Mouse (Mus musculus) lung, adult 18-20 months (tissue): Measurements from ENCODE around the gene Mcpt9.
A peak's percentile ranks its signal among the peaks of the same experiment; 100 is the strongest.
"Not testable (repeated sequence)": the region's sequence is repeated elsewhere in the genome, so short reads cannot be mapped to it uniquely, and the experiment has no call there.

Experiments
- DNase-seq, 2 experiments: peaks; one replicate each; pipeline ENCODE4 v3.0.0; 2022; ENCODE audit warnings: mixed read lengths in 2 of 2

Mcpt9 gene

GRCm38 (mm10) chr14:56030395-56030794 lies at the start of gene Mcpt9:
Gene Mcpt9, minus strand, starts transcription at chr14:56030495.
- DNase-seq, result not testable (repeated sequence)

GRCm38 (mm10) chr14:56062213-56062612 lies 31.9 kb upstream of the Mcpt9 start, which contains the start of gene Mcpt4:
Gene Mcpt4, minus strand, starts transcription at chr14:56062313.
- DNase-seq, result not testable (repeated sequence)

DNA sequence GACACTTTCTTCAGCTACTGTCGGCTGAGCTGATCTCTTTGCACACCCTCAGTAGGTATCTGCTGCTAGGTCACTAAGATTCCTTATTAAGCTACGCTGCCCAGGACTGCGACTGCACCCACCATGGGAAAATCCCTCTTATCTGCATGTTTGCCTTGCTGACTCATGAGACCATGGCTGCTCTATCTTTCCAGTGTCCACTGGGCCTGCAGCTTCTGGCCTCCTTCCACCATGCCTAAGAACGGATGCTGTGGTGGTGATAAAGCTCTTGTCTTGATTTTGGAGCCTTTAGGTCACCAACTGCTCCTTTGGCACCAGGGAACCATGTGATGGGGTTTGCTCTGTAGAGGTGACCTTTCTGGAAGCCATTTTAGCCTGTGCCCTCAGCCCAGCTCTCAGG lies 27.4 kb upstream of the Mcpt9 start:
- no peak for DNase-seq

DNA sequence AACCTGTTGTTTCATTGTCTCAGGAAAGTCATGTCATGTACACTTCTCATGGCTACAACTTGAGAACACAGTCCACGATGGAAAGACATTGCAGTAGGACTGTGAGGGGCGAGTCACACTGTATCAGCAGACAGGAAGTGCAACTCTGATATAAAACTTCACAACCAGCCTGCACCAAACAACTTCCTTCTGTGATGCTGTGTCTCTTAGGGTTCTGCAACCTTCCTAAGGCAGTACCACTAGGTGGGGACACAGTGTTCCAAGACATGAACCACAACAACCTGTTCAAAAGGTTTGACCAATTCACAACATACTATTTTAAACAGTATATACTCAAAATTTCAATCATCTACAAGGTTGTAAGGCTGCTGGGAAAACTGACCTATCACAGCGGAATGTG lies 25.1 kb upstream of the Mcpt9 start:
- no peak for DNase-seq

DNA sequence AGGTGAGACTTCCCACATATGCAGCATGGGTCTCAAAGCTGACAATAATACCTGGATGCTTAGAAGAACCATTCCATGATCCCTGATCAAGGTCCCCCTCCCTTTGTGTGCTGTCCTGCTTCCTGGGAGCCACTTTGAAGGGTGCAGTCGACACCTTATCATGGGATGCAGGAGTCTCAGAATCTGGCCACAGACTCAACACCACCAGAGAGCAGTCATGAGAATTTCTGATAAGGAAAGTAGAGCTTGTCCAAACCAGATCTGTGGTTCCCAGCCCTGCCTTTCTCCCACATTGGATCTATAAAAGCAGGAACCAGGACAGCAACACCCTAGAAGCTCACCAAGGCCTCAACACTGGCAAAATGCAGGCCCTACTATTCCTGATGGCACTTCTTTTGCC lies 11.5 kb upstream of the Mcpt9 start, which contains the start of gene Mcpt2:
TSS of gene Mcpt2 (plus strand) at position 250 of the 400 bp plus-strand sequence.
- DNase-seq, result not testable (repeated sequence)

GRCm38 (mm10) chr14:56034433-56034832 lies 4.1 kb upstream of the Mcpt9 start:
- DNase-seq, result peak; percentile 11 to 38

DNA sequence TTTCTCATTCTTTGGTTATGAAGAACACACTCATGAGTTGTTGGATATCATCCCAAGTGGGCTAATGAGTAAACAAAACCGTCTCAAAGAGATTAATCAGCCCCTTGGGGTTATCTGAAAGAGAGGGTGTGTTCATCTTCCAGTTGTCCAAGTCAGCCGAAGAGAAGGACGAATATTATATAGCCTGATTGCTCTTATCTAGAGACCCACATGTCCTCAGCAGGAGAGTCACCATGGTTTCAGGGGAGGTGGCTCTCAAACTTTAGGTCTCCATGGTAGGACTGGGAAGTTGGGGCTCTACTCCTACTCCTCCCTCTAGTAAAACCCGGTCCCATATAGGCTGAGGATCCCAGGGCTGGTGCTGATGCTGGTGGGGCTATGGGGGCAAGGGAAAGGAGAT lies 9.0 kb downstream of the Mcpt9 start:
- DNase-seq, result not testable (repeated sequence)

DNA sequence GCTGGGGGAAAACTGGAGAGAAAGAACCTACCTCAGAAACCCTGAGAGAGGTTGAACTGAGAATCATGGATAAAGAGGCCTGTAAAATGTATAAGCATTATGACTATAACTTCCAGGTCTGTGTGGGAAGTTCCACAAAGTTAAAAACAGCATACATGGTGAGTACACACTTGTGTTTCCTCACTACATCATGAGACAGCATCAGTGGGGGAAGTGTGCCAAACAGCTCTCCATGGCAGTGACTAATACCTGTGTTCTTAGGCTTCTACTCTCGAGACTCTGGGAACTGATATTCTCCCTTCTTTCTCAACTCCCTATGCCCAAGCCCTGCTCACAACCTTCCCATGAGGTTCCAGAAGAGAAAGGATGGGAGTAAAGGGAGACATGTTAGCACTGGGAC lies 10.8 kb downstream of the Mcpt9 start:
- DNase-seq, result no peak

DNA sequence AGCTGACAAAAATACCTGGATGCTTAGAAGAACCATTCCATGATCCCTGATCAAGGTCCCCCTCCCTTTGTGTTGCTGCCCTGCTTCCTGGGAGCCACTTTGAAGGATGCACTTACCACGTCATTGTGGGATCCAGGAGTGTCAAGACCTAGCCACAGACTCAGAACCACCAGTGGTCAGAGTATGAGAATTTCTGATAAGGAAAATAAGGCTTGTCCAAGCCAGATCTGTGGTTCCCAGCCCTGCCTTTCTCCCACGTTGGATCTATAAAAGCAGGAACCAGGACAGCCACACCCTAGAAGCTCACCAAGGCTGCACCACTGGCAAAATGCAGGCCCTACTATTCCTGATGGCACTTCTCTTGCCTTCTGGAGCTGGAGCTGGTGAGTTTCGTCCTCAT lies 12.6 kb downstream of the Mcpt9 start, which contains the start of gene Mcpt1:
TSS of gene Mcpt1 (plus strand) at position 301 of the 400 bp plus-strand sequence.
- not testable (repeated sequence) for DNase-seq

- no peak for DNase-seq
Measured at GRCm38 (mm10) chr14:56013924-56014323, 16.4 kb downstream of the Mcpt9 start.

GRCm38 (mm10) chr14:56013147-56013546 lies 17.1 kb downstream of the Mcpt9 start:
- no peak for DNase-seq

- DNase-seq, result not testable (repeated sequence)
Measured at GRCm38 (mm10) chr14:55987464-55987863, 42.8 kb downstream of the Mcpt9 start.
